Mouse (Mus musculus): ENCODE data around the gene Kmt5b. TPM values are rescaled to one million over a fixed set of nuclear protein-coding genes. Genes with fewer than 3 reads are reported as not detected.

The Kmt5b gene
- polyA plus RNA-seq, 1 experiment from 2014 or later, result 58.0 TPM

DNA sequence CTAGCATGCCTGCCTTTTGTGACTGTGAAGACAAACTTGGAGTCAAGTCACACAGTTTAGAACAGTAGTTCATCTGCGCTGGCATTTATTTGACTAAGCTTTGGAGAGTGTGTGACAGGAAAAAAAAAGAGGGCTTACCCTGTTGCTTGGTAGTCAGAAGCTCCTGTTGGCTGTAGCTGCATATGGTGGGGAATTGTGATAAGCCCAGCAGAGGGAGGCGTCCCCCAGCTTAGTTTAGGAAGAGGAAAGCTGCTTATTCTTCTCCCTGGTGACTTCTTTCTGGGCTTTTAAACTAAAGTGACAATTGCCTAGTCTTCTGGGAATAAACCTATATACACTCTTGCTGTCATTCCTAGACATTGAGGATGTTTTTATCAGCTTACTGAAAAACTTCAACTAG lies 95.5 kb downstream of the Kmt5b start:
- ATAC-seq (ENCODE audit: low FRiP score), result no peak
- Histone ChIP-seq H3K9me3 (no peaks in the 10 kb centered on the region), H3K27me3 (no peaks in the 10 kb centered on the region), H3K4me3 (replicated peaks) (no peak overlapping the region), H3K4me1 (no peaks in the 10 kb centered on the region), H3K27ac (no peak overlapping the region), H3K4me2 (no peak overlapping the region), H3K9ac (no peak overlapping the region), H3K36me3 (replicated peaks) (peaks cover 27% of the 10 kb centered on the region)
- 76% methylated on average over 2 of the region's 2 CpGs for WGBS

DNA sequence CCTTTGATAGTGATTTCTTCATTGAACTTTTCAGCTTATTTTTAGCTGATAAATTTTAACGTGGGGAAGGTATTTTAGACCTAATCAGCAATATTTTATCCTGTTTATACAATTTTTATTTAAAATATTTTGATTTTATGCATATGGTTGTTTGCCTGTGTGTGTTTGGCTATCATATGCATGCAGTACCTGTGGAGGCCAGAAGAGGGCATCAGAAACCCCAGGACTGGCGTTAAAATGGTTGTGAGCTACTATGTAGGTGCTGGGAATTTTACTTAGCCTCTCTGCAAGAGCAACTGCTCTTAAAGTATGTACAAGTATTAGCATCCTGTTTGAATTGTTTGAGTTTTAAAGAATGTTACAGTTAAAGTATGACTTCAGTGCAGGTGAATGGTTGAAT lies 97.7 kb downstream of the Kmt5b start:
- ATAC-seq (ENCODE audit: low FRiP score), result no peak

More for the DNA sequence above, 97.7 kb downstream of the Kmt5b start:
- no peaks in the 10 kb centered on the region for H3K4me1 ChIP-seq
- no peak overlapping the region for H3K27ac ChIP-seq
- H3K4me2 ChIP-seq, result no peak overlapping the region
- 87% methylated on average over 2 of the region's 2 CpGs for WGBS
- no peak overlapping the region for H3K9ac ChIP-seq
- H3K4me3 ChIP-seq (replicated peaks), result no peak overlapping the region
- no peaks in the 10 kb centered on the region for H3K27me3 ChIP-seq
- no peaks in the 10 kb centered on the region for H3K9me3 ChIP-seq
- H3K36me3 ChIP-seq (replicated peaks), result peaks cover 27% of the 10 kb centered on the region

Other genes starting within 250 kb of the Kmt5b start
- gene Ppp6r3, start 191.7 kb upstream of the Kmt5b start, polyA plus RNA-seq (2016; fragmentation: Nextera tagmentation; extraction: Ambion mirVana), result 85.5 and 89.3 TPM in 2 replicates
- gene Lrp5, start 80.9 kb upstream of the Kmt5b start, polyA plus RNA-seq (2016; fragmentation: Nextera tagmentation; extraction: Ambion mirVana), result 2.9 and 3.2 TPM in 2 replicates
- gene 1810055G02Rik, start 59.1 kb upstream of the Kmt5b start, polyA plus RNA-seq (2016; fragmentation: Nextera tagmentation; extraction: Ambion mirVana), result 35.1 and 40.2 TPM in 2 replicates
- gene Chka, start 84.4 kb downstream of the Kmt5b start, polyA plus RNA-seq (2016; fragmentation: Nextera tagmentation; extraction: Ambion mirVana), result 63.5 and 69.6 TPM in 2 replicates
- gene Tcirg1, start 139.7 kb downstream of the Kmt5b start, polyA plus RNA-seq (2016; fragmentation: Nextera tagmentation; extraction: Ambion mirVana), result 10.3 and 12.4 TPM in 2 replicates
- 166 and 168 TPM in 2 replicates for gene Ndufs8, start 145.4 kb downstream of the Kmt5b start, polyA plus RNA-seq (2016; fragmentation: Nextera tagmentation; extraction: Ambion mirVana)
- 0.64 and 0.69 TPM in 2 replicates for gene Aldh3b1, start 162.4 kb downstream of the Kmt5b start, polyA plus RNA-seq (2016; fragmentation: Nextera tagmentation; extraction: Ambion mirVana)
- gene Unc93b1, start 167.8 kb downstream of the Kmt5b start, polyA plus RNA-seq (2016; fragmentation: Nextera tagmentation; extraction: Ambion mirVana), result 4.8 TPM in 2 replicates
- not detected in 2 replicates for gene Aldh3b3, start 191.2 kb downstream of the Kmt5b start, polyA plus RNA-seq (2016; fragmentation: Nextera tagmentation; extraction: Ambion mirVana)
- gene Aldh3b2, start 204.9 kb downstream of the Kmt5b start, polyA plus RNA-seq (2016; fragmentation: Nextera tagmentation; extraction: Ambion mirVana), result 0.26 and 0.70 TPM in 2 replicates
- 0.58 and 1.4 TPM in 2 replicates for gene Acy3, start 219.1 kb downstream of the Kmt5b start, polyA plus RNA-seq (2016; fragmentation: Nextera tagmentation; extraction: Ambion mirVana)
- not detected in 2 replicates for gene Tbx10, start 225.3 kb downstream of the Kmt5b start, polyA plus RNA-seq (2016; fragmentation: Nextera tagmentation; extraction: Ambion mirVana)
- gene Nudt8, start 233.2 kb downstream of the Kmt5b start, polyA plus RNA-seq (2016; fragmentation: Nextera tagmentation; extraction: Ambion mirVana), result 19.3 and 20.8 TPM in 2 replicates
- 4.1 and 4.3 TPM in 2 replicates for gene Gm49405, start 233.2 kb downstream of the Kmt5b start, polyA plus RNA-seq (2016; fragmentation: Nextera tagmentation; extraction: Ambion mirVana)
- gene Doc2g, start 235.9 kb downstream of the Kmt5b start, polyA plus RNA-seq (2016; fragmentation: Nextera tagmentation; extraction: Ambion mirVana), result 6.3 TPM in 2 replicates
- 186 and 204 TPM in 2 replicates for gene Ndufv1, start 245.4 kb downstream of the Kmt5b start, polyA plus RNA-seq (2016; fragmentation: Nextera tagmentation; extraction: Ambion mirVana)

All from forebrain, embryonic 12.5 days (tissue).